Mouse (Mus musculus) intestine, postnatal 0 days (tissue): ENCODE measurements around the gene Uqcr10. TPM values are rescaled to one million over a fixed set of nuclear protein-coding genes. Genes with fewer than 3 reads are reported as not detected.

Experiments used
- ATAC-seq: fragments of 200-750 bp; cut with Nextera tagmentation; 2 replicates; pipeline ENCODE4 v1.8.0; 2017; ENCODE audit warnings: mild to moderate bottlenecking, moderate TSS enrichment, moderate library complexity
- H3K27ac ChIP-seq: fragments of 300-500 bp; sonication (generic); 2 replicates; pipeline ENCODE4 v1.5.1; 2014; ENCODE audit warnings: mild to moderate bottlenecking, low read depth, low read length, moderate library complexity
- H3K27me3 ChIP-seq: fragments of 300-500 bp; sonication (generic); replicated peaks from 2 replicates; pipeline ENCODE4 v1.6.1; 2014; ENCODE audit warnings: low read length, mixed read lengths; ENCODE audit not compliant: control insufficient read depth, insufficient read depth
- H3K36me3 ChIP-seq: fragments of 300-500 bp; sonication (generic); 2 replicates; pipeline ENCODE4 v1.6.1; 2014; ENCODE audit warnings: mild to moderate bottlenecking, moderate library complexity; ENCODE audit not compliant: control insufficient read depth, insufficient read depth
- H3K4me1 ChIP-seq: fragments of 300-500 bp; sonication (generic); replicated peaks from 2 replicates; pipeline ENCODE4 v1.6.1; 2014; ENCODE audit warnings: antibody characterized with exemption, low read length, mixed read lengths; ENCODE audit not compliant: control insufficient read depth, insufficient read depth
- H3K4me2 ChIP-seq: fragments of 300-500 bp; sonication (generic); replicated peaks from 2 replicates; pipeline ENCODE4 v1.6.1; 2014; ENCODE audit warnings: low read depth, mild to moderate bottlenecking, moderate library complexity
- H3K4me3 ChIP-seq: fragments of 300-500 bp; sonication (generic); 2 replicates; pipeline ENCODE4 v1.5.1; 2014; ENCODE audit warnings: low read depth, low read length
- H3K9ac ChIP-seq: fragments of 300-500 bp; sonication (generic); 2 replicates; pipeline ENCODE4 v1.6.1; 2014; ENCODE audit warnings: mild to moderate bottlenecking, low read depth, low read length
- H3K9me3 ChIP-seq: fragments of 300-500 bp; sonication (generic); 2 replicates; pipeline ENCODE4 v1.6.1; 2016; ENCODE audit warnings: mixed run types; ENCODE audit not compliant: control insufficient read depth
- CTCF ChIP-seq: sonication (generic); IDR thresholded peaks from 2 replicates; pipeline ENCODE4 v1.5.1; 2016; ENCODE audit warnings: low read depth, mild to moderate bottlenecking, control low read depth, antibody characterized with exemption, moderate library complexity
- WGBS: fragments of 180-500 bp; shearing (Covaris S2); extraction: QIAGEN DNeasy Blood & Tissue Kit; methylation state at CpG from one replicate; pipeline ENCODE4 v1.1.7; 2014; 5-methylcytosine and 5-hydroxymethylcytosine counted together
- polyA plus RNA-seq: library from polyadenylated mRNA; unstranded; fragments of >200 nt; fragmentation: Nextera tagmentation; extraction: Ambion mirVana; gene quantifications from 2 replicates; pipeline ENCODE4 v1.2.1, GENCODE M21; 2015

Uqcr10 gene
- polyA plus RNA-seq, 1 experiment from 2014 or later, result 1,847 TPM

GRCm38 (mm10) chr11:4685510-4685909 is 18.6 kb downstream of the Uqcr10 start:
- Histone ChIP-seq H3K9me3 (no peaks in the 10 kb centered on the region), H3K4me2 (no peak overlapping the region), H3K4me3 (no peak overlapping the region), H3K9ac (no peak overlapping the region), H3K36me3 (peaks cover 42% of the 10 kb centered on the region), H3K27me3 (no peaks in the 10 kb centered on the region), H3K27ac (no peak overlapping the region), H3K4me1 (no peaks in the 10 kb centered on the region)
- no peak for TF ChIP-seq CTCF
- ATAC-seq, result no peak
- 69% methylated on average over 5 of the region's 5 CpGs for WGBS

DNA sequence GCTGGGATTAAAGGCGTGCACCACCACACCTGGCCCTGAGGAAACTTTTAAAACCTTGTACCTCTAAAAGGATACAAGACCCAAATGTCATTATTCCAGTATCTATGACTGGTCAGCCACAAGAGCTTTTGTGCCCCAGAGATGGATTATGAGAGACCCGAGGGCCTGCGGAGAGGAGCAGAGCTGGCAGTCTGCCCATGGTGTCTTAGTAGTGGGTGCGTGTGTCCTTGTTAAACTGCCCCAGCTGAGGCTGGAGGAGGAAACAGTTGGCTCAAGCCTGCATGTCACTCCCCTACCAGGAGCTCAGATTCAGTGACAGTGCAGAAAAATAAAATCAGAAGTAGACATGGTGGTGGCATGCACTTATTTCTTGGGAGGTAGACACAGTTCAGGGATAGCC is 19.1 kb downstream of the Uqcr10 start:
- no peak for TF ChIP-seq CTCF
- no peak overlapping the region for H3K4me2 ChIP-seq
- ATAC-seq, result no peak
- no peaks in the 10 kb centered on the region for H3K9me3 ChIP-seq
- WGBS, result 67% methylated on average over 4 of the region's 4 CpGs
- no peak overlapping the region for H3K4me3 ChIP-seq
- H3K27ac ChIP-seq, result no peak overlapping the region
- H3K9ac ChIP-seq, result no peak overlapping the region
- H3K36me3 ChIP-seq, result peaks cover 46% of the 10 kb centered on the region
- H3K27me3 ChIP-seq, result no peaks in the 10 kb centered on the region
- H3K4me1 ChIP-seq, result no peaks in the 10 kb centered on the region

- Histone ChIP-seq H3K36me3 (peaks cover 55% of the 10 kb centered on the region), H3K27ac (no peak overlapping the region), H3K27me3 (no peaks in the 10 kb centered on the region), H3K4me3 (no peak overlapping the region), H3K4me1 (no peaks in the 10 kb centered on the region), H3K9ac (no peak overlapping the region), H3K4me2 (no peak overlapping the region), H3K9me3 (no peaks in the 10 kb centered on the region)
- TF ChIP-seq CTCF, result no peak
- no peak for ATAC-seq
- 43% methylated on average over 6 of the region's 6 CpGs for WGBS
Measured at GRCm38 (mm10) chr11:4684186-4684585, 20.0 kb downstream of the Uqcr10 start.

GRCm38 (mm10) chr11:4683516-4683915 is 20.6 kb downstream of the Uqcr10 start:
- Histone ChIP-seq H3K4me3 (no peak overlapping the region), H3K4me2 (no peak overlapping the region), H3K9ac (no peak overlapping the region), H3K9me3 (no peaks in the 10 kb centered on the region), H3K27ac (no peak overlapping the region), H3K27me3 (no peaks in the 10 kb centered on the region), H3K4me1 (no peaks in the 10 kb centered on the region), H3K36me3 (peaks cover 61% of the 10 kb centered on the region)
- no peak for ATAC-seq
- 74% methylated on average over 6 of the region's 6 CpGs for WGBS
- no peak for TF ChIP-seq CTCF

GRCm38 (mm10) chr11:4680126-4680525 is 24.0 kb downstream of the Uqcr10 start:
- Histone ChIP-seq H3K9ac (no peak overlapping the region), H3K27ac (no peak overlapping the region), H3K36me3 (peaks cover 72% of the 10 kb centered on the region), H3K4me2 (no peak overlapping the region), H3K27me3 (no peaks in the 10 kb centered on the region), H3K4me3 (no peak overlapping the region), H3K9me3 (no peaks in the 10 kb centered on the region), H3K4me1 (no peaks in the 10 kb centered on the region)
- TF ChIP-seq CTCF, result no peak
- 54% methylated on average over 3 of the region's 3 CpGs for WGBS
- no peak for ATAC-seq

DNA sequence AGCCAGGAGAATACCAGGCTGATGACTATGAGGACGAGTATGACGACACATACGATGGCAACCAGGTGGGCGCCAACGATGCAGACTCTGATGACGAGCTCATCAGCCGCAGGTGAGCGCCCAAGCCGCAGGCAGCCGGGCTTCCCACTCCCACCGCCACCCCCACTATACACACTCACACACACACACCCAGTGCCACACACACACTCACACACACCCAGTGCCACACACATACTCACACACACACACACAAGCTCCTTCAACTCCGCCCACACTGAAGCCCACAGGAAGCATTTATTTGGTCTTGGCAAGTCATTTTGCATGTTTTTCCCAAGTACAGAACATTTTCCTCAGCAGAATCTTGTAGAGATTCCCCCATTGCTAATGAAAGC is 24.7 kb downstream of the Uqcr10 start:
- TF ChIP-seq CTCF, result no peak
- Histone ChIP-seq H3K9me3 (no peaks in the 10 kb centered on the region), H3K27ac (no peak overlapping the region), H3K4me1 (no peaks in the 10 kb centered on the region), H3K9ac (no peak overlapping the region), H3K36me3 (peaks cover 70% of the 10 kb centered on the region), H3K4me2 (no peak overlapping the region), H3K27me3 (no peaks in the 10 kb centered on the region), H3K4me3 (no peak overlapping the region)
- no peak for ATAC-seq
- WGBS, result 86% methylated on average over 12 of the region's 12 CpGs
